Mouse (Mus musculus): Measurements from ENCODE around the gene Cacnb1. TPM values are rescaled to one million over a fixed set of nuclear protein-coding genes. Genes with fewer than 3 reads are reported as not detected.

The Cacnb1 gene
- polyA plus RNA-seq, 1 experiment from 2014 or later: 6.5 TPM

- peaks cover 22% of the 10 kb centered on the region for H3K4me1 ChIP-seq
- WGBS: 76% methylated on average over 14 of the region's 14 CpGs
- H3K27me3 ChIP-seq (ENCODE audit: low read depth, poor library complexity, severe bottlenecking): no peaks in the 10 kb centered on the region
- no peak overlapping the region for H3K27ac ChIP-seq
- no peak overlapping the region for H3K4me3 ChIP-seq
- no peak for DNase-seq (ENCODE audit: low spot score)
- H3K9me3 ChIP-seq (replicated peaks): no peaks in the 10 kb centered on the region
- no peaks in the 10 kb centered on the region for H3K36me3 ChIP-seq
These were observed 68.2 kb downstream of the Cacnb1 start for GRCm38 (mm10) chr11:97954469-97955141.

GRCm38 (mm10) chr11:97953939-97954275 is 68.9 kb downstream of the Cacnb1 start:
- Histone ChIP-seq H3K4me3 (no peak overlapping the region), H3K4me1 (peaks cover 18% of the 10 kb centered on the region), H3K36me3 (no peaks in the 10 kb centered on the region), H3K9me3 (replicated peaks) (no peaks in the 10 kb centered on the region), H3K27me3 (ENCODE audit: low read depth, poor library complexity, severe bottlenecking) (no peaks in the 10 kb centered on the region), H3K27ac (no peak overlapping the region)
- DNase-seq (ENCODE audit: low spot score): no peak
- 92% methylated on average over 6 of the region's 6 CpGs for WGBS

- H3K27me3 ChIP-seq (ENCODE audit: low read depth, poor library complexity, severe bottlenecking): no peaks in the 10 kb centered on the region
- H3K4me3 ChIP-seq: no peak overlapping the region
- no peaks in the 10 kb centered on the region for H3K36me3 ChIP-seq
- H3K9me3 ChIP-seq (replicated peaks): no peaks in the 10 kb centered on the region
- H3K27ac ChIP-seq: no peak overlapping the region
- WGBS: 84% methylated on average over 16 of the region's 16 CpGs
- no peak for DNase-seq (ENCODE audit: low spot score)
- H3K4me1 ChIP-seq: peaks cover 17% of the 10 kb centered on the region
These were observed 69.5 kb downstream of the Cacnb1 start for GRCm38 (mm10) chr11:97953179-97953938.

- peaks cover 17% of the 10 kb centered on the region for H3K4me1 ChIP-seq
- 91% methylated on average over 1 of the region's 1 CpGs for WGBS
- DNase-seq (ENCODE audit: low spot score): no peak
These were observed 70.3 kb downstream of the Cacnb1 start for GRCm38 (mm10) chr11:97952367-97953006.

More at GRCm38 (mm10) chr11:97952367-97953006, 70.3 kb downstream of the Cacnb1 start:
- Histone ChIP-seq H3K27me3 (ENCODE audit: low read depth, poor library complexity, severe bottlenecking) (no peaks in the 10 kb centered on the region), H3K27ac (no peak overlapping the region), H3K9me3 (replicated peaks) (no peaks in the 10 kb centered on the region), H3K4me3 (no peak overlapping the region), H3K36me3 (no peaks in the 10 kb centered on the region)

Small RNA genes within 50 kb of the gene (microRNA-seq; reads per million reads assigned to microRNA genes)
- gene Gm27597: not detected

Other genes starting within 250 kb of the Cacnb1 start
- 0.43 and 0.74 TPM in 2 replicates for gene 1700001P01Rik, start 247.1 kb downstream of the Cacnb1 start, polyA plus RNA-seq (2016; fragmentation: Nextera tagmentation; extraction: Ambion mirVana)
- gene Rpl23, start 240.6 kb downstream of the Cacnb1 start, polyA plus RNA-seq (2016; fragmentation: Nextera tagmentation; extraction: Ambion mirVana): 449 and 506 TPM in 2 replicates
- gene Lasp1, start 224.0 kb downstream of the Cacnb1 start, polyA plus RNA-seq (2016; fragmentation: Nextera tagmentation; extraction: Ambion mirVana): 90.0 and 110 TPM in 2 replicates
- gene B230217C12Rik, start 182.3 kb downstream of the Cacnb1 start, polyA plus RNA-seq (2016; fragmentation: Nextera tagmentation; extraction: Ambion mirVana): 10.9 and 14.0 TPM in 2 replicates
- gene Fbxo47, start 138.9 kb downstream of the Cacnb1 start, polyA plus RNA-seq (2016; fragmentation: Nextera tagmentation; extraction: Ambion mirVana): 0.50 and 0.60 TPM in 2 replicates
- gene Plxdc1, start 36.6 kb downstream of the Cacnb1 start, polyA plus RNA-seq (2016; fragmentation: Nextera tagmentation; extraction: Ambion mirVana): not detected in 2 replicates
- 12.4 and 17.8 TPM in 2 replicates for gene Arl5c, start 26.9 kb downstream of the Cacnb1 start, polyA plus RNA-seq (2016; fragmentation: Nextera tagmentation; extraction: Ambion mirVana)
- 1,186 and 1,476 TPM in 2 replicates for gene Rpl19, start 3.7 kb upstream of the Cacnb1 start, polyA plus RNA-seq (2016; fragmentation: Nextera tagmentation; extraction: Ambion mirVana)
- gene Stac2, start 30.4 kb upstream of the Cacnb1 start, polyA plus RNA-seq (2016; fragmentation: Nextera tagmentation; extraction: Ambion mirVana): 0.28 and 0.56 TPM in 2 replicates
- 17.3 and 27.3 TPM in 2 replicates for gene Fbxl20, start 127.4 kb upstream of the Cacnb1 start, polyA plus RNA-seq (2016; fragmentation: Nextera tagmentation; extraction: Ambion mirVana)
- 73.2 and 84.3 TPM in 2 replicates for gene Med1, start 170.3 kb upstream of the Cacnb1 start, polyA plus RNA-seq (2016; fragmentation: Nextera tagmentation; extraction: Ambion mirVana)
- gene Cdk12, start 180.0 kb upstream of the Cacnb1 start, polyA plus RNA-seq (2016; fragmentation: Nextera tagmentation; extraction: Ambion mirVana): 12.2 and 14.6 TPM in 2 replicates